ENCODE assay signal across 14 mouse cellular contexts in the genomic region with DNA sequence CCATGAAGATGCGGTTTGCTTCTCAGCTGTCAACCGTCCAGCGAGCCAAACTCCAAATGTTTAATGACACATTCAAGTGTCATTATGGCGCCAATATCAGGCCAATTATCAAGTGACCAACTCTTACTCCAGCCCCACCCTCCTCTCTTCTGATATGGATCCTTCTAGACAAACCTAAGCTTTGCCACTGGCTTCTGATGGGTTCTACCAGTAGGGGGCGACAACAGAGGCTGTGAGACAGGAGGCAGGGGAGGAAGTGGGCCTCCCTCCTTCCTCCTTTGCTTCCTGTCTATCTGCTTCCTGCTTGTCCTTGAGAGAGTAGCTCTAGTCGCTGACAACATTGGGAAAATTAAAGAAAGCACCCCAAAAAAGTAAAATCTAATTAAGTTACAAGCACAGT.
DNase-seq lines count a peak whose midpoint lies in the region; ATAC-seq and TF ChIP-seq lines count a peak whose summit lies in the region.
"Had no signal": no experiment of that assay in that cellular context is flagged by ENCODE, and none has a peak within 500 bp of the region (broad histone marks: within the 10 kb centered on the region; RNA-seq: fewer than 3 reads in every experiment).

No protein-coding gene starts in this region.

- no peak for ATAC-seq in intestine, postnatal 0 days
- no peak for ATAC-seq in intestine, embryonic 15.5 days
- ATAC-seq in megakaryocyte progenitor cell, adult 5-6 weeks (replicated peaks; ENCODE audit: poor library complexity) = no peak
- ATAC-seq in hindbrain, embryonic 12.5 days (ENCODE audit: low FRiP score) = no peak
- no peak for ATAC-seq in forebrain, embryonic 13.5 days

- H3K4me3 ChIP-seq in intestine, postnatal 0 days (ENCODE audit: low read depth, low read length) = no peak overlapping the region
- H3K4me3 ChIP-seq in intestine, embryonic 15.5 days (replicated peaks) = no peak overlapping the region
- no peak overlapping the region for H3K4me3 ChIP-seq in testis, adult 2 months (ENCODE audit: control insufficient read depth, low read depth, low read length)
- no peak overlapping the region for H3K4me3 ChIP-seq in bone marrow macrophage, adult 2 months (ENCODE audit: insufficient read depth, low read length)
- no peak overlapping the region for H3K4me3 ChIP-seq in hindbrain, embryonic 12.5 days
- no peak overlapping the region for H3K4me3 ChIP-seq in forebrain, embryonic 13.5 days
- H3K4me3 ChIP-seq: stomach, embryonic 15.5 days had no signal

- H3K9ac ChIP-seq in intestine, postnatal 0 days (ENCODE audit: low read depth, low read length) = no peak overlapping the region
- no peak overlapping the region for H3K9ac ChIP-seq in intestine, embryonic 15.5 days
- no peak overlapping the region for H3K9ac ChIP-seq in hindbrain, embryonic 12.5 days
- H3K9ac ChIP-seq in forebrain, embryonic 13.5 days = no peak overlapping the region
- H3K9ac ChIP-seq: stomach, embryonic 15.5 days had no signal

- no peaks in the 10 kb centered on the region for H3K4me1 ChIP-seq in intestine, postnatal 0 days (replicated peaks; ENCODE audit: control insufficient read depth, insufficient read depth, low read length)
- H3K4me1 ChIP-seq in intestine, embryonic 15.5 days (replicated peaks) = no peaks in the 10 kb centered on the region
- H3K4me1 ChIP-seq in testis, adult 2 months (ENCODE audit: control insufficient read depth, insufficient read depth, low read length) = peaks cover 15% of the 10 kb centered on the region
- no peaks in the 10 kb centered on the region for H3K4me1 ChIP-seq in bone marrow macrophage, adult 2 months (ENCODE audit: control insufficient read depth, insufficient read depth, low read length)
- H3K4me1 ChIP-seq in hindbrain, embryonic 12.5 days = peaks cover 4% of the 10 kb centered on the region
- H3K4me1 ChIP-seq in forebrain, embryonic 13.5 days = 0 out of 2 replicates have a peak, but pooled peaks cover under 1% of the 10 kb centered on the region

- H3K9me3 ChIP-seq in intestine, postnatal 0 days (ENCODE audit: control insufficient read depth) = no peaks in the 10 kb centered on the region
- H3K9me3 ChIP-seq in intestine, embryonic 15.5 days = no peaks in the 10 kb centered on the region
- no peaks in the 10 kb centered on the region for H3K9me3 ChIP-seq in hindbrain, embryonic 12.5 days (replicated peaks)
- H3K9me3 ChIP-seq in forebrain, embryonic 13.5 days (replicated peaks) = no peaks in the 10 kb centered on the region
- H3K9me3 ChIP-seq: stomach, embryonic 15.5 days had no signal

- no peak for DNase-seq in testis, postnatal 14 days (ENCODE audit: low spot score)
- DNase-seq: cerebellum, adult 11 months; heart, adult 18-20 months; heart, postnatal 4 days; kidney, adult 18-20 months; midbrain, embryonic 14.5 days had no signal

- peak; percentile 38 for TF ChIP-seq CTCF in intestine, postnatal 0 days (IDR thresholded peaks at IDR 0.05; ENCODE audit: low read depth)
- peak; percentile 64; the same call in 1 of the 2 replicates for TF ChIP-seq CTCF in testis, adult 2 months (IDR thresholded peaks at IDR 0.05; ENCODE audit: control insufficient read depth, insufficient read depth, insufficient replicate concordance, low read depth, low read length)
- peak; percentile 30; the same call in 1 of the 2 replicates for TF ChIP-seq CTCF in bone marrow macrophage, adult 2 months (IDR thresholded peaks at IDR 0.05; ENCODE audit: low read depth, low read length)

- H3K36me3 ChIP-seq in intestine, postnatal 0 days (ENCODE audit: control insufficient read depth, insufficient read depth) = no peaks in the 10 kb centered on the region
- H3K36me3 ChIP-seq in intestine, embryonic 15.5 days = no peaks in the 10 kb centered on the region
- H3K36me3 ChIP-seq in testis, adult 2 months (ENCODE audit: control insufficient read depth, insufficient read depth, low read length) = no peaks in the 10 kb centered on the region
- no peaks in the 10 kb centered on the region for H3K36me3 ChIP-seq in hindbrain, embryonic 12.5 days
- no peaks in the 10 kb centered on the region for H3K36me3 ChIP-seq in forebrain, embryonic 13.5 days (ENCODE audit: poor library complexity, severe bottlenecking)
- H3K36me3 ChIP-seq: stomach, embryonic 15.5 days had no signal

- no peak overlapping the region for H3K27ac ChIP-seq in intestine, postnatal 0 days (ENCODE audit: low read depth, low read length)
- no peak overlapping the region for H3K27ac ChIP-seq in intestine, embryonic 15.5 days
- no peak overlapping the region for H3K27ac ChIP-seq in testis, adult 2 months (ENCODE audit: control insufficient read depth, insufficient read depth, low read depth, low read length)
- H3K27ac ChIP-seq in bone marrow macrophage, adult 2 months (ENCODE audit: insufficient read depth, low read depth, low read length) = no peak overlapping the region
- H3K27ac ChIP-seq in hindbrain, embryonic 12.5 days = no peak overlapping the region
- H3K27ac ChIP-seq in forebrain, embryonic 13.5 days = no peak overlapping the region
- H3K27ac ChIP-seq: stomach, embryonic 15.5 days had no signal

- 84% methylated on average over 6 of the region's 6 CpGs for WGBS in intestine, postnatal 0 days
- WGBS in intestine, embryonic 15.5 days = 87% methylated on average over 6 of the region's 6 CpGs
- WGBS in hindbrain, embryonic 12.5 days = 91% methylated on average over 6 of the region's 6 CpGs
- 88% methylated on average over 6 of the region's 6 CpGs for WGBS in forebrain, embryonic 13.5 days

- no peak overlapping the region for H3K4me2 ChIP-seq in intestine, postnatal 0 days (replicated peaks; ENCODE audit: low read depth)
- no peak overlapping the region for H3K4me2 ChIP-seq in intestine, embryonic 15.5 days (replicated peaks)
- no peak overlapping the region for H3K4me2 ChIP-seq in hindbrain, embryonic 12.5 days (replicated peaks)
- H3K4me2 ChIP-seq in forebrain, embryonic 13.5 days = no peak overlapping the region
- H3K4me2 ChIP-seq: stomach, embryonic 15.5 days had no signal

- no peaks in the 10 kb centered on the region for H3K27me3 ChIP-seq in intestine, postnatal 0 days (replicated peaks; ENCODE audit: control insufficient read depth, insufficient read depth, low read length)
- H3K27me3 ChIP-seq in intestine, embryonic 15.5 days (replicated peaks) = no peaks in the 10 kb centered on the region
- H3K27me3 ChIP-seq in testis, adult 2 months (ENCODE audit: control insufficient read depth, insufficient read depth, low read length) = no peaks in the 10 kb centered on the region
- no peaks in the 10 kb centered on the region for H3K27me3 ChIP-seq in hindbrain, embryonic 12.5 days
- no peaks in the 10 kb centered on the region for H3K27me3 ChIP-seq in forebrain, embryonic 13.5 days
- H3K27me3 ChIP-seq: stomach, embryonic 15.5 days had no signal

- no peak for TF ChIP-seq POLR2A in testis, adult 2 months (IDR thresholded peaks at IDR 0.05; ENCODE audit: control insufficient read depth, low read depth, low read length)
- TF ChIP-seq POLR2A in bone marrow macrophage, adult 2 months (IDR thresholded peaks at IDR 0.05; ENCODE audit: borderline replicate concordance, low read depth, low read length) = no peak
